Mouse (Mus musculus) ES-Bruce4 (cell line): ENCODE data around the gene Hspb11.

Experiments
- CTCF ChIP-seq: IDR thresholded peaks from one replicate; pipeline ENCODE4 v1.8.1; 2011; ENCODE audit warnings: low read depth, low read length
- EP300 ChIP-seq: IDR thresholded peaks from 2 replicates; pipeline ENCODE4 v1.6.1; 2011; ENCODE audit warnings: low read depth, low read length; ENCODE audit not compliant: insufficient read depth

GRCm38 (mm10) chr4:107302221-107302620 is 48.8 kb downstream of the Hspb11 start:
- no peak for TF ChIP-seq CTCF
- no peak for TF ChIP-seq EP300
